Mouse (Mus musculus): Measurements from ENCODE around the gene Lbx1.

Gene Lbx1

GRCm38 (mm10) chr19:45235766-45236362 lies at the start of gene Lbx1:
Gene Lbx1, minus strand, starts transcription at chr19:45235812.
- no peak for DNase-seq (ENCODE audit: low read depth)

GRCm38 (mm10) chr19:45283302-45283701 lies 47.7 kb upstream of the Lbx1 start:
- peak; percentile 3 for DNase-seq (ENCODE audit: low read depth)

- no peak for DNase-seq (ENCODE audit: low read depth)
These were observed 40.6 kb upstream of the Lbx1 start for GRCm38 (mm10) chr19:45276196-45276595.

- DNase-seq (ENCODE audit: low read depth) = no peak
These were observed 36.4 kb upstream of the Lbx1 start for GRCm38 (mm10) chr19:45271986-45272385.

GRCm38 (mm10) chr19:45262995-45263394 lies 27.4 kb upstream of the Lbx1 start:
- DNase-seq (ENCODE audit: low read depth) = no peak

GRCm38 (mm10) chr19:45257414-45258326 lies 22.1 kb upstream of the Lbx1 start:
- no peak for DNase-seq (ENCODE audit: low read depth)

GRCm38 (mm10) chr19:45254806-45255205 lies 19.2 kb upstream of the Lbx1 start:
- no peak for DNase-seq (ENCODE audit: low read depth)

- no peak for DNase-seq (ENCODE audit: low read depth)
These were observed 16.8 kb upstream of the Lbx1 start for GRCm38 (mm10) chr19:45252436-45252835.

- DNase-seq (ENCODE audit: low read depth) = no peak
These were observed 13.1 kb upstream of the Lbx1 start for GRCm38 (mm10) chr19:45248691-45249090.

GRCm38 (mm10) chr19:45243918-45244700 lies 8.5 kb upstream of the Lbx1 start:
- no peak for DNase-seq (ENCODE audit: low read depth)

GRCm38 (mm10) chr19:45243264-45243602 lies 7.6 kb upstream of the Lbx1 start:
- DNase-seq (ENCODE audit: low read depth) = no peak

- DNase-seq (ENCODE audit: low read depth) = no peak
These were observed 7.0 kb upstream of the Lbx1 start for GRCm38 (mm10) chr19:45242348-45243263.

- no peak for DNase-seq (ENCODE audit: low read depth)
These were observed 6.4 kb upstream of the Lbx1 start for GRCm38 (mm10) chr19:45242017-45242347.

GRCm38 (mm10) chr19:45240026-45240425 lies 4.4 kb upstream of the Lbx1 start:
- DNase-seq (ENCODE audit: low read depth) = no peak

- DNase-seq (ENCODE audit: low read depth) = no peak
These were observed 3.6 kb upstream of the Lbx1 start for GRCm38 (mm10) chr19:45239191-45239590.

GRCm38 (mm10) chr19:45237665-45238209 lies 2.1 kb upstream of the Lbx1 start:
- no peak for DNase-seq (ENCODE audit: low read depth)

- no peak for DNase-seq (ENCODE audit: low read depth)
These were observed 1.5 kb upstream of the Lbx1 start for GRCm38 (mm10) chr19:45237099-45237498.

GRCm38 (mm10) chr19:45236363-45236942 lies 841 bp upstream of the Lbx1 start:
- no peak for DNase-seq (ENCODE audit: low read depth)

- no peak for DNase-seq (ENCODE audit: low read depth)
These were observed 276 bp downstream of the Lbx1 start for GRCm38 (mm10) chr19:45235331-45235741.

GRCm38 (mm10) chr19:45234771-45235231 lies 811 bp downstream of the Lbx1 start:
- DNase-seq (ENCODE audit: low read depth) = no peak

GRCm38 (mm10) chr19:45234191-45234770 lies 1.3 kb downstream of the Lbx1 start:
- no peak for DNase-seq (ENCODE audit: low read depth)

Data from fibroblast of lung, adult 2 months (primary cell).